Mouse (Mus musculus): ENCODE data around the gene Pip4k2a. TPM values are rescaled to one million over a fixed set of nuclear protein-coding genes. Genes with fewer than 3 reads are reported as not detected.

Pip4k2a gene
- polyA plus RNA-seq, 1 experiment: 9.5 TPM

GRCm38 (mm10) chr2:19006124-19006523 is 8.2 kb upstream of the Pip4k2a start:
- WGBS: 74% methylated on average over 7 of the region's 7 CpGs

GRCm38 (mm10) chr2:19004801-19005200 is 6.9 kb upstream of the Pip4k2a start:
- 63% methylated on average over 10 of the region's 10 CpGs for WGBS
- peaks cover 4% of the 10 kb centered on the region; the same call in 1 of the 2 replicates for H3K4me1 ChIP-seq (ENCODE audit: control insufficient read depth, insufficient read depth, low read length)
- DNase-seq: peak; percentile 10
- no peak overlapping the region for H3K4me3 ChIP-seq (replicated peaks; ENCODE audit: extremely low read depth, low read depth, low read length)
- TF ChIP-seq POLR2A (IDR thresholded peaks at IDR 0.05; ENCODE audit: borderline replicate concordance, extremely low read depth, low read depth, low read length): no peak
- TF ChIP-seq CTCF (IDR thresholded peaks at IDR 0.05; ENCODE audit: insufficient read depth, low read length): no peak

More at GRCm38 (mm10) chr2:19006124-19006523, 8.2 kb upstream of the Pip4k2a start:
- Histone ChIP-seq H3K4me1 (ENCODE audit: control insufficient read depth, insufficient read depth, low read length) (peaks cover 4% of the 10 kb centered on the region; the same call in 1 of the 2 replicates), H3K4me3 (replicated peaks; ENCODE audit: extremely low read depth, low read depth, low read length) (no peak overlapping the region)
- TF ChIP-seq CTCF (IDR thresholded peaks at IDR 0.05; ENCODE audit: insufficient read depth, low read length): no peak
- no peak for TF ChIP-seq POLR2A (IDR thresholded peaks at IDR 0.05; ENCODE audit: borderline replicate concordance, extremely low read depth, low read depth, low read length)
- no peak for DNase-seq

GRCm38 (mm10) chr2:18999395-18999794 is 1.5 kb upstream of the Pip4k2a start:
- TF ChIP-seq CTCF (IDR thresholded peaks at IDR 0.05; ENCODE audit: insufficient read depth, low read length) (no peak), POLR2A (IDR thresholded peaks at IDR 0.05; ENCODE audit: borderline replicate concordance, extremely low read depth, low read depth, low read length) (no peak)
- no peak for DNase-seq
- H3K4me1 ChIP-seq (ENCODE audit: control insufficient read depth, insufficient read depth, low read length): no peaks in the 10 kb centered on the region; the same call in 1 of the 2 replicates
- WGBS: 91% methylated on average over 2 of the region's 2 CpGs
- no peak overlapping the region for H3K4me3 ChIP-seq (replicated peaks; ENCODE audit: extremely low read depth, low read depth, low read length)

- Histone ChIP-seq H3K4me1 (ENCODE audit: control insufficient read depth, insufficient read depth, low read length) (no peaks in the 10 kb centered on the region; the same call in 1 of the 2 replicates), H3K4me3 (replicated peaks; ENCODE audit: extremely low read depth, low read depth, low read length) (peak overlapping the region; percentile 94)
- TF ChIP-seq CTCF (IDR thresholded peaks at IDR 0.05; ENCODE audit: insufficient read depth, low read length): no peak
- TF ChIP-seq POLR2A (IDR thresholded peaks at IDR 0.05; ENCODE audit: borderline replicate concordance, extremely low read depth, low read depth, low read length): 0 out of 2 replicates have a peak, but pooled peaks have one; percentile 19
- peak; percentile 60 for DNase-seq
- WGBS: under 1% methylated on average over 45 of the region's 46 CpGs
These were observed 447 bp downstream of the Pip4k2a start for GRCm38 (mm10) chr2:18997387-18997971.

- DNase-seq: peak; percentile 20
- no peak for TF ChIP-seq POLR2A (IDR thresholded peaks at IDR 0.05; ENCODE audit: borderline replicate concordance, extremely low read depth, low read depth, low read length)
- TF ChIP-seq CTCF (IDR thresholded peaks at IDR 0.05; ENCODE audit: insufficient read depth, low read length): no peak
- H3K4me3 ChIP-seq (replicated peaks; ENCODE audit: extremely low read depth, low read depth, low read length): peak overlapping the region; percentile 65
- 2% methylated on average over 25 of the region's 25 CpGs for WGBS
- no peaks in the 10 kb centered on the region; the same call in 1 of the 2 replicates for H3K4me1 ChIP-seq (ENCODE audit: control insufficient read depth, insufficient read depth, low read length)
These were observed 1.3 kb downstream of the Pip4k2a start for GRCm38 (mm10) chr2:18996451-18997211.

- H3K4me3 ChIP-seq (replicated peaks; ENCODE audit: extremely low read depth, low read depth, low read length): no peak overlapping the region
- 50% methylated on average over 7 of the region's 7 CpGs for WGBS
- TF ChIP-seq POLR2A (IDR thresholded peaks at IDR 0.05; ENCODE audit: borderline replicate concordance, extremely low read depth, low read depth, low read length) (no peak), CTCF (IDR thresholded peaks at IDR 0.05; ENCODE audit: insufficient read depth, low read length) (no peak)
- no peak for DNase-seq
- H3K4me1 ChIP-seq (ENCODE audit: control insufficient read depth, insufficient read depth, low read length): no peaks in the 10 kb centered on the region; the same call in 1 of the 2 replicates
These were observed 5.1 kb downstream of the Pip4k2a start for GRCm38 (mm10) chr2:18992512-18993510.

GRCm38 (mm10) chr2:18988885-18989284 is 9.0 kb downstream of the Pip4k2a start:
- DNase-seq: no peak
- 77% methylated on average over 3 of the region's 3 CpGs for WGBS
- TF ChIP-seq CTCF (IDR thresholded peaks at IDR 0.05; ENCODE audit: insufficient read depth, low read length) (no peak), POLR2A (IDR thresholded peaks at IDR 0.05; ENCODE audit: borderline replicate concordance, extremely low read depth, low read depth, low read length) (no peak)

GRCm38 (mm10) chr2:18985506-18985905 is 12.4 kb downstream of the Pip4k2a start:
- Histone ChIP-seq H3K4me1 (ENCODE audit: control insufficient read depth, insufficient read depth, low read length) (no peaks in the 10 kb centered on the region; the same call in 1 of the 2 replicates), H3K4me3 (replicated peaks; ENCODE audit: extremely low read depth, low read depth, low read length) (no peak overlapping the region)
- DNase-seq: no peak
- no peak for TF ChIP-seq CTCF (IDR thresholded peaks at IDR 0.05; ENCODE audit: insufficient read depth, low read length)
- TF ChIP-seq POLR2A (IDR thresholded peaks at IDR 0.05; ENCODE audit: borderline replicate concordance, extremely low read depth, low read depth, low read length): no peak
- 72% methylated on average over 3 of the region's 3 CpGs for WGBS

More at GRCm38 (mm10) chr2:18988885-18989284, 9.0 kb downstream of the Pip4k2a start:
- Histone ChIP-seq H3K4me1 (ENCODE audit: control insufficient read depth, insufficient read depth, low read length) (no peaks in the 10 kb centered on the region; the same call in 1 of the 2 replicates), H3K4me3 (replicated peaks; ENCODE audit: extremely low read depth, low read depth, low read length) (no peak overlapping the region)

All from lung, adult 2 months (tissue).